Mouse (Mus musculus): ENCODE results near the gene Coq4. TPM values are rescaled to one million over a fixed set of nuclear protein-coding genes. Genes with fewer than 3 reads are reported as not detected.

Coq4 gene
- 36.8 and 44.3 TPM in 2 replicates for polyA plus RNA-seq (2021; fragmentation: Nextera tagmentation)
- long read RNA-seq, experiment 1, transcript Coq4-206 (7 exons, 860 nt), result minor isoform, 7 of 100 reads
- long read RNA-seq, experiment 1, transcript Coq4-201 (7 exons, 1,991 nt), result major isoform, 68 of 100 reads
- long read RNA-seq, experiment 1, partial matches to known transcripts, result 9 of 100 reads
- long read RNA-seq, experiment 1, other reads (novel, unspliced or antisense), result 15 of 100 reads
- long read RNA-seq, experiment 2, transcript Coq4-201 (7 exons, 1,991 nt), result major isoform, 48 of 71 reads
- long read RNA-seq, experiment 2, transcript Coq4-206 (7 exons, 860 nt), result minor isoform, 7 of 71 reads
- long read RNA-seq, experiment 2, partial matches to known transcripts, result 6 of 71 reads
- long read RNA-seq, experiment 2, other reads (novel, unspliced or antisense), result 8 of 71 reads

GRCm38 (mm10) chr2:29787104-29787917 is at the start of gene Coq4:
Gene Coq4 (plus strand): TSS chr2:29787493.

DNA sequence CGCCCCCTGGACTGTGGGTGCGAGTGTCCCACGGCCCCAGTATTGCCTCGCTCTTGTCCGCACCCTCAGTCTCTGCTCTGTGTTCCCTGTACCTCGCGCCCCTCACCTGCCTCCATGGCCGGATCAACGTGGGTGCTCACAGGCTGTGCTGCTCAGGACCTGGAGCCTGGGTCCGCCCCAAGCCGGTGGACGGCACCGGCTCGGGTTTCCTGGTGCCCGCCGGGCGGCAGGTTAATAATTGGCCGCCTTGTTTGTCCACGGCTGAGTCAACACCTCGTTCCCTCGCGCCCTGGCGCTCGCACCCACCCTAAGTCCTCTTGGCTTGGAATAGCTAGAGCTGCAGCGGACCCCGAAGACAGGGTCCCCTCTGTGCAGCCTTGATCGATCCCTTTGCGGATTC is 35.8 kb upstream of the Coq4 start, which contains the start of gene Gm13420:
Gene Gm13420, minus strand, starts transcription at position 189 of the 400 bp plus-strand sequence.

GRCm38 (mm10) chr2:29787937-29788681 is 816 bp downstream of the Coq4 start, which contains the start of gene Trub2:
Gene Trub2 (minus strand): TSS chr2:29788502.

DNA sequence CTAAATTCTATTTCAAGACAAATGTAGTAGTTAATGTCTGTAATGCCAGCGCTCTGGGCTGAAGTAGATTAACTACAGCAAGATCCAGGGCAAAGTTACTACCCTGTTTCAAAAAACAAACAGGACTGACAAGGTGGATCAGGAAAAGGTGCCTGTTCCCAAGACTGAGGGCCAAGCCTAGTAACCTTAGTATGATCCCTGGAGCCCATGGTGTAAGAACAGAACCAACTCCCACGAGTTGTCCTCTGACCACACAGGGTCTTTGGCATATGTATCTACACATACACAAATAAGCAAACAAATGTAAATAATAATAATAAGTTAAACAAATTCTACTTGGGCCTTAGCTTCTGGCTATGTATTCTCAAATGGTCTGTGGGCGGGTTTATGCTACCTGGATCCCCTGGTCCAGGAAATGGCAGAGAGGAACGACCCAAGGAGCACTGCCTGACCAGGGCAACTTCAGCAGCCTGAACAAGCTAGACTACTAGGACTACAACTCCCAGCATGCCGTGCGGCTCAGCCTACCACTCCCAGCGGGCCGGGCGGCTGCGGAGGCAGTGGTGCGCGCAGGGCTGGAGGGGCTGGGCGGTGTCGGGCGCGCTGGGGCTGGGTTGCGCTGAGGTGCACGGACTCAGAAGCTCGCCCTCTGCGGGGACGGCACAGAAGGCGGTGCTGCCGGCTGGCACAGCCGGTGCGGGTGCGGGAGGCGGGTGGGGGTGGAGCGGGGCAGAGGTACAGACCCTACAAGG is 15.0 kb downstream of the Coq4 start, which contains the start of gene Slc27a4:
Gene Slc27a4, plus strand, starts transcription at position 560 of the 752 bp plus-strand sequence.

DNA sequence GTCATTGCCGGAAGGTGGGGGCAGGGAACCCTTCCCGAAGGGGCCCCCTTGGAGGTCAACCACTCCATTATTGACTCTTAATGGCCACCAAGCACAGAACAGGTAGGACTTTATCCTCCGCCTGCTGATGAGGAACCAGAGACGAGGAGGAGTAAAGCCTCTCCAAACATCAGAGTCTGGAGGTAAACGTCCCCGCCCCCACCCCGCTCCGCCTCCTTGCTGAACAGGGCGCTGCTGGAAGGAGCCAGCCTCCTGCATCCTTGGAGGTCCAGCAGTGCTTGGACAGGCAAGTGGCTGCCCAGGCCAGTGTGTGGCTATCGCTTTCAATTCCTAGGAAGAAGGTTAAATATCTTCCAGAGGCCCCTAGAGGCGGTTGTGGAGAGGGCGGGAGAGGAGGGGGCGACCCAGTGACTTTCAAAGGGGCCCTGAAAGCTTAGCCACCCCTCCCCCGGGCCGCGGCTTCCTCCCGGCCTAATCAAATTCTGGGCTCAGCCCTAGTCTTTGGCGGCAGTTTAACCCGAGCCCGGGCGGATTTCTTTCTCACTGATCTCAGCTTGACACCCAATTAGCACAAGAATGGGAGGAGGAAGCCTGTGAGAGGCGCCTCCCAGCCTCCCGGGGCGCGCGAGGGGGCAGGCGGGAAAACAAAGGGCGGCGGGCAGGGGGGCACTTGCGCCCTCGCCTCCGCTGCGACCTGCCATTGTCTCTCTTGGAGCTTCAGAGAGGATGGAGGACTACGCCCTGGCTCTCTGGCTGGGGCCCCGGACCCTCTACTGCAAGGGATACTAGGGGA is 32.9 kb downstream of the Coq4 start, which contains the start of gene Urm1:
Gene Urm1, plus strand, starts transcription at position 51 of the 793 bp plus-strand sequence.

Other genes with a start within 250 kb of the Coq4 start
- 5.5 and 8.5 TPM in 2 replicates for gene Rapgef1, start 167.8 kb upstream of the Coq4 start, polyA plus RNA-seq (2021; fragmentation: Nextera tagmentation)
- gene Gm13420, start 35.8 kb upstream of the Coq4 start, polyA plus RNA-seq (2021; fragmentation: Nextera tagmentation), result 0.87 and 1.5 TPM in 2 replicates
- not detected in 2 replicates for gene Gm13547, start 28.2 kb upstream of the Coq4 start, polyA plus RNA-seq (2021; fragmentation: Nextera tagmentation)
- 13.2 and 15.1 TPM in 2 replicates for gene Trub2, start 1.0 kb downstream of the Coq4 start, polyA plus RNA-seq (2021; fragmentation: Nextera tagmentation)
- 13.9 and 17.3 TPM in 2 replicates for gene Slc27a4, start 15.1 kb downstream of the Coq4 start, polyA plus RNA-seq (2021; fragmentation: Nextera tagmentation)
- gene Urm1, start 32.6 kb downstream of the Coq4 start, polyA plus RNA-seq (2021; fragmentation: Nextera tagmentation), result 3.7 and 16.1 TPM in 2 replicates
- gene Cercam, start 81.7 kb downstream of the Coq4 start, polyA plus RNA-seq (2021; fragmentation: Nextera tagmentation), result 3.0 and 3.1 TPM in 2 replicates
- 15.1 and 19.9 TPM in 2 replicates for gene Odf2, start 101.7 kb downstream of the Coq4 start, polyA plus RNA-seq (2021; fragmentation: Nextera tagmentation)
- 32.0 and 33.9 TPM in 2 replicates for gene Gle1, start 147.9 kb downstream of the Coq4 start, polyA plus RNA-seq (2021; fragmentation: Nextera tagmentation)
- 113 and 146 TPM in 2 replicates for gene Sptan1, start 178.1 kb downstream of the Coq4 start, polyA plus RNA-seq (2021; fragmentation: Nextera tagmentation)